Mouse (Mus musculus) intestine, embryonic 14.5 days (tissue): ENCODE measurements around the gene Manbal. TPM values are rescaled to one million over a fixed set of nuclear protein-coding genes. Genes with fewer than 3 reads are reported as not detected.

Source experiments
- ATAC-seq: fragments of 200-750 bp; cut with Nextera tagmentation; replicated peaks from 2 replicates; pipeline ENCODE4 v1.8.0; 2017; ENCODE audit warnings: low read depth, moderate number of reproducible peaks, moderate TSS enrichment, moderate library complexity; ENCODE audit not compliant: low FRiP score, low TSS enrichment
- DNase-seq: peaks from one replicate; pipeline ENCODE4 v3.0.0-alpha.2; 2018; ENCODE audit warnings: low spot score
- H3K27ac ChIP-seq: fragments of 300-500 bp; sonication (generic); 2 replicates; pipeline ENCODE4 v1.5.1; 2014; ENCODE audit warnings: low read depth, mild to moderate bottlenecking, control low read depth
- H3K27me3 ChIP-seq: fragments of 300-500 bp; sonication (generic); replicated peaks from 2 replicates; pipeline ENCODE4 v1.6.1; 2014; ENCODE audit warnings: low read length, control low read depth; ENCODE audit not compliant: control insufficient read depth, insufficient read depth
- H3K36me3 ChIP-seq: fragments of 300-500 bp; sonication (generic); 2 replicates; pipeline ENCODE4 v1.6.1; 2014; ENCODE audit warnings: low read length, control low read depth; ENCODE audit not compliant: control insufficient read depth, insufficient read depth
- H3K4me1 ChIP-seq: fragments of 300-500 bp; sonication (generic); replicated peaks from 2 replicates; pipeline ENCODE4 v1.6.1; 2014; ENCODE audit warnings: low read length, control low read depth, mixed read lengths; ENCODE audit not compliant: control insufficient read depth, insufficient read depth
- H3K4me2 ChIP-seq: fragments of 300-500 bp; sonication (generic); 2 replicates; pipeline ENCODE4 v1.6.1; 2014; ENCODE audit warnings: low read length
- H3K4me3 ChIP-seq: fragments of 300-500 bp; sonication (generic); 2 replicates; pipeline ENCODE4 v1.5.1; 2014; ENCODE audit warnings: low read depth, low read length, control low read depth, mixed read lengths
- H3K9ac ChIP-seq: fragments of 300-500 bp; sonication (generic); 2 replicates; pipeline ENCODE4 v1.6.1; 2014; ENCODE audit warnings: mild to moderate bottlenecking, low read length
- H3K9me3 ChIP-seq: fragments of 300-500 bp; sonication (generic); 2 replicates; pipeline ENCODE4 v1.6.1; 2016; ENCODE audit warnings: low read length, control low read depth; ENCODE audit not compliant: control insufficient read depth
- WGBS: fragments of 180-500 bp; shearing (Covaris S2); extraction: QIAGEN DNeasy Blood & Tissue Kit; methylation state at CpG from one replicate; pipeline ENCODE4 v1.1.7; 2014; 5-methylcytosine and 5-hydroxymethylcytosine counted together
- polyA plus RNA-seq: library from polyadenylated mRNA; unstranded; fragments of >200 nt; fragmentation: Nextera tagmentation; extraction: Ambion mirVana; gene quantifications from 2 replicates; pipeline ENCODE4 v1.2.1, GENCODE M21; 2014

Gene Manbal
- polyA plus RNA-seq, 1 experiment from 2014 or later: 43.3 TPM

DNA sequence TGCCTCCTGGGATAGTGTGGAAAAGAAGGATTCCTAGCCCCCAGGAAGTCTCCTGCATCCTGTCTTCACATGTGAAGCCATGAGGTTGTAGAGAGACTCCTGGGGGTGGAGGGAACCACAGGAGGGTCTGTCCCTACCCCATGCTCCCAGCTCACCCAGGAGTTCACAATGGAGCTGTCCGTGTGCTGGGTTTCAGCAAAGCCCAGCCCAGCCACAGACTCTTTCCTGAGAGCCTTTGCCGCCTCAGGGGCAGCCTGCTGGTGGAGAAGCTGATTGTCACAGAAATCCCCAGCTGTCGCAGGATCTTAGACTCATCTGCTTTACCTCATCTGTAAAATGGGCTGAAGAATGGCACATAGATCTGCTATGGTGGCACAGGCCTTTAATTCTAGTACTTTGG, 69.7 kb downstream of the Manbal start:
- Histone ChIP-seq H3K36me3 (peaks cover 50% of the 10 kb centered on the region), H3K9me3 (peaks cover 5% of the 10 kb centered on the region; the same call in 1 of the 2 replicates), H3K27me3 (no peaks in the 10 kb centered on the region), H3K4me3 (no peak overlapping the region), H3K4me2 (no peak overlapping the region), H3K9ac (no peak overlapping the region), H3K27ac (no peak overlapping the region), H3K4me1 (peaks cover 34% of the 10 kb centered on the region)
- ATAC-seq (no peak), DNase-seq (no peak)
- WGBS: 91% methylated on average over 3 of the region's 3 CpGs

DNA sequence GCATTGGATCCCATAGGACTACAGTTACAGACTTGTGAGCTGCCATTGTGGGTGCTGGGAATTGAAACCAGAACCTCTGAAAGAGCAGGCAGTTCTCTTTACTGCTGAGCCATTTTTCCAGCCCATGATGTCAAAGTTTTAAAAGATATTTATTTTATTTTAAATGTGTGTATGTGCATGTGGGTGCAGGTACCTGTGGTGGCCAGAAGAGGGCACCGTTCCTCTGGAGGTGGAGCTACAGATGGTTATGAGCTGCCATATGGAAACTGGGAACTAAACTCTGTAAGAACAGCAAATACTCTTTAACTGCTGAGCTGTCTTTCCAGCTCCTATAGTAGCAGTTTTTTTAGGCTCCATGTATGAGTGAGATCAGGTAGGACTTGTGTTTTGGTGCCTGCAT, 74.0 kb downstream of the Manbal start:
- Histone ChIP-seq H3K27me3 (no peaks in the 10 kb centered on the region), H3K27ac (no peak overlapping the region), H3K4me3 (no peak overlapping the region), H3K9ac (no peak overlapping the region), H3K4me2 (no peak overlapping the region), H3K36me3 (peaks cover 56% of the 10 kb centered on the region), H3K4me1 (no peaks in the 10 kb centered on the region), H3K9me3 (peaks cover 5% of the 10 kb centered on the region; the same call in 1 of the 2 replicates)
- WGBS: 90% methylated on average over 1 of the region's 1 CpGs
- DNase-seq: no peak
- ATAC-seq: no peak

Other genes starting within 250 kb of the Manbal start
- gene Samhd1, start 232.3 kb upstream of the Manbal start, polyA plus RNA-seq: 28.1 and 28.7 TPM in 2 replicates
- 25.0 and 25.8 TPM in 2 replicates for gene Rbl1, start 163.1 kb upstream of the Manbal start, polyA plus RNA-seq
- 338 and 339 TPM in 2 replicates for gene Rpn2, start 88.6 kb upstream of the Manbal start, polyA plus RNA-seq
- gene Mroh8, start 88.0 kb upstream of the Manbal start, polyA plus RNA-seq: 0.32 and 0.62 TPM in 2 replicates
- gene Ghrh, start 20.1 kb upstream of the Manbal start, polyA plus RNA-seq: 0.68 TPM in 1 of 2 replicates, not detected in the other
- gene Src, start 50.9 kb downstream of the Manbal start, polyA plus RNA-seq: 15.4 and 17.5 TPM in 2 replicates
- gene Nnat, start 192.5 kb downstream of the Manbal start, polyA plus RNA-seq: 410 and 452 TPM in 2 replicates
- 51.9 and 53.7 TPM in 2 replicates for gene Blcap, start 203.7 kb downstream of the Manbal start, polyA plus RNA-seq